Mouse (Mus musculus): Measurements from ENCODE around the gene Trak1.

Trak1 gene

DNA sequence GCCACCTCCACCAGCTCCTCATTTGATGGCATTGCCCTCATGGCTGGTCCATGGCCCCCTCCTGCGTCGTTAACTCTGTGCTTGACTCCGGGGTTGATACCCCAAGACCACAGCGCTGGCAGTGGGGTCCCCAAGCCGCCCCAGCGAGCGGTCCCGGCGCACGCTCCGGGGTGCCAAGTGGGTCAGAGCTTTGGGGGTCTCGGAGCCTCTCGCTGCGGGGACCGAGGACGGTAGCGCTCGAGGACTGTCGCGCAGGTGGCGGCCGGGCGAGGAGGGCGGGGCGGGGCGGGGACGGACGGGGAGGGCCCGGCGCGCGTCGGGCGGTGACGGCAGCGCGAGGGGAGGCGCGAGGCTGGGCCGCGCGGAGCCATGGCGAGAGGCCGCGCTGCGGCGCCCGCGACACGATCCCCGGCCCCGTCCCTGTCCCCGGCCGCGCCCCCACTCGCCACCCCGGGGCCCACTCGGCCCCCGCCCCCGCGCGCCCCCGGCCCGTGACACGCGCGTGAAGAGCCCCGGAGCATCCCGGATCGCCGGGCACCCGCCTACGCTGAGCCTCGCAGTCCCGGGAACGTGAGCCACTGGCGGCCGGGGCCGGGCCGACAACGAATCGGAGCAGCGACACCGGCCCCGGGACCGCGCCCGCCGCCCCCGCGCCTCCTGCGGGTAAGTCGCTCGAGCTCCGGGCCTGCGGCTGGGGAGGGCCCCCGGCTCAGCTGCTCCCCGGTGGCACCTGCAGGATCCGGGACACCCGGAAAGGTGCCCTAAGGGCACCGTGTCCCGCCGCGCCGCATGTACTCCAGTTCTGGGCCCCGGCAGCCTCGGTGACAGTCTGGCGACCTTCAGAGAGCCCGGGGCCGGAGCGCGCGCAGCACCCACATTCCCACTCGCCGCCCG lies at the start of gene Trak1:
Gene Trak1, plus strand, starts transcription at position 332 of the 894 bp plus-strand sequence.
- no peak for DNase-seq (ENCODE audit: low read depth, low spot score)

DNA sequence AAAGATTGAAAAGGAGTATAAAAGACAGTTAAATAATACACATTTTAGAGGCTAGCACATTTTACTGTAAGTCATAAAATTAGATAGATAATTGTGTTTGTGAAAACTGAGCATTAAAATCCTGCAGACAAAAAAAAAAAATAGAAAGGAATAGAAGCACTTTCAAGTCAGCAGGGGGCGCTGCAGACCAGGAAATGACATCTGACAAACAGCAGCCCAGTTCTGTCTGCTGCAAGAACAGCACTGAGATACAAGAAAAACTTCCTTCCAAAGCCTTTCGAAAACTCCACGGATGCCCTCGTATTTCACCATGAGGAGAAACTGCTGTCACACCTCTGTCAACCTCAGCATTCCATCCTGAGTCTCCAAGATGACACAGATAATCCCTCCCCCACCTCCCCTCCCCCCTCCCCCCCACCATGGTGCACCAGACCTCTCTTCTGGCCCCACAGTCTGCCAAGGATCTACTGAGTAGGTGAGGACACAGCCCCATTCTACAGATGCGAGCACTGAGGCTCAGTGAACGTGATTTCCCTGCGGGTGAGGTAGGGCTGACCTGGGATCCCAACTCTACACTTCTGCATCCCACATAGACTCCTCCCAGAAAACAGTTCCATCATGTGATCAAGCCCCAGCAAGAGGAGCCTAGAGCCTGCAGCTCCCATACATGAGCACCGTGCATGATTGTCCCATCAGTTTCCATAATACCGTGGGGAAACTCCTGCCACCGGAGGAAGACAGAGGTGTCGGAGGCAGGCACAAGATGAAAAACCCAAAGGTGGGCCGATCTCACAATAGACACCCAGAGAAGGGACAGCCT lies 49.1 kb upstream of the Trak1 start:
- DNase-seq (ENCODE audit: low read depth, low spot score), result peak; percentile 83

DNA sequence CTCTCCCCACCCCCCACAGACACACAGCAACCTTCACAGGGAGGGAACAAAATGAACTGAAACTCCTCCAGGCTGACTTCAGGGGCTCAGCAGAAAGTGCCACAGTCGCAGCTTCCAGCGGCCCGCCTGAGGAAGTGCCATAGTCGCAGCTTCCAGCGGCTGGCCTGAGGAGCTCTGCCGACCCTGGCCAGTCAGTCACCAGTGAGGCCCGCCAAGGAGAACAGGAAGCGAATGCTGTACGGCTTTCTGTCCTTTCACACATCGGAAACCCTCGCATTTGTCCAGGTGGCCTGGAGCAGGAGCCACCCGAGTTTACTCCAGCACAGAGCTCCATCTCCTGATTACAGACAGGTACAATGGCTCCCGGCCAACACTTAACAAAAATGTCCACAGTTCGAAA lies 47.5 kb upstream of the Trak1 start:
- DNase-seq (ENCODE audit: low read depth, low spot score), result no peak

DNA sequence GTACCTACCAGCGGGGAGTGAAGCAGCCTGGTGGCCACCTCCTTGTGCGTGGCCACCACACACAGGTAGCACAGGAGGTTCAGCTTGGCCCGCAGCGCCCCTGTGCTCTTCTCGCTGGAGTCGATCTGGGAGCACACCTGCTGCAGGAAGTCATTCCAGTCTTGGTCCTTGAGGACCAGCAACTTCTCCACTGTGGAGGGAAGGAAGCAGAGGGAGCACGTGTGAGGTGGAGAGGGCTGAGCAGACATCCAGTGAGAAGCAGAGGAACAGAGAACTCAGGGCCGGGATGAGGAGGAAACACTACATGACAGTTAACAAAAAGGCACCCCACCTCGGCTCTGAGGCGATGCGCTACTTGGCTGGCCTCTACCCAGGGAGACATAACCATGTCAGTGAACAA lies 46.4 kb upstream of the Trak1 start:
- no peak for DNase-seq (ENCODE audit: low read depth, low spot score)

DNA sequence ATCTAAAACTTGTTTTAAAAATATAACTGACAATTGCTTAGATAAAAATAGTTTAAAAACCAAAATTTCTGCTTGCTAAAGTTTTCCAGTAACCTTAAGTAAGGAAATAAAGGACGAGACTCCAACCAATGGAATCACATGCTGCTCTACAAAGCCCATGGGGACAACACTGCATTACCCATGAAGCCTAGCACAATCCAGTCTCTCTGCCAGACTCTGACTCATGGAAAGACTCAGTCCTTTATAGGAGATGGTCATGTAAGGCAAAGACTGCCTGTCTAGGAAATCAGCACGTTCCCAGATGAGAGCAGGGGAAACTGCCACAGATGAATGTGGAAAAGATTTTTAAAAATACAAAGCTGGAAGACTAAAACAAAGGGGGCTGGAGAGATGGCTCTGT lies 43.3 kb upstream of the Trak1 start:
- DNase-seq (ENCODE audit: low read depth, low spot score), result no peak

DNA sequence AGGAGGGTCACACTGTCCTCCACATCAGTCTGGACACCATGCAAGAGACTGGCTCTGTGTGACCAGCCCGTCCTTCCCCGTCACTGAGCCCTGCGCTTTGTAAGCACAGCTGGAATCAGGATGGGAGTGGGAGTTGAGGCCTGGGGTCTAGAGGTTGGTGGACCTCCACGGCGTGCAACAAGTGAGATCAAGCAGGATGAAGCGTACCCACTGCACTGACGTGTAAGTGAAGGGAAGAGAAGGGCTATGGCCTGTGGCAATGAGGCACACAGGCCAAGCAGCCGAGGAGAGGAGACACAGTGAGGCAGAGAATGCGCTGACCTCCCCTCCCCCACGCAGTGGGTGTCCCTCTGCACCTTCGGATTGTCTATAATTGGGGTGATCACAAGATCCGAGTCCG lies 42.5 kb upstream of the Trak1 start:
- DNase-seq (ENCODE audit: low read depth, low spot score), result no peak

DNA sequence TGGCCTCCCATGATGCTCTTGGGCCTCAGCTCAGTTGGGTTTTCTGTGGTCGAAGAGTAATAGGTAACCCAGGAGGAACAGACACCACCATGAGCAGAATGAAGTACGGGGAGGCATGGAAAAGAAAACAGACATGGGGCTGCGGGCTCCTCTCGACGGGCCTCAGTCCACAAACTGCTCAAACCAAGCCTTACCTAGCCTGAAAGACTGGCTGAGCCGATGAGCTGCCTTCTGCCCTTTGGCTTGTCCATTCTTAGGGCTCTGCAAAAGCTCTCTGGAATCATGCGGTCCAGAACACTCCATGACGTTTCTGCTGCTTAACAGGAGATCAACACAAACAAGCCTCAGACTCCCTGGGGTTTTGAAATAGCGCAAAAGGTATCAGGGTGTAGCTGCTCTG lies 40.2 kb upstream of the Trak1 start:
- DNase-seq (ENCODE audit: low read depth, low spot score), result no peak

DNA sequence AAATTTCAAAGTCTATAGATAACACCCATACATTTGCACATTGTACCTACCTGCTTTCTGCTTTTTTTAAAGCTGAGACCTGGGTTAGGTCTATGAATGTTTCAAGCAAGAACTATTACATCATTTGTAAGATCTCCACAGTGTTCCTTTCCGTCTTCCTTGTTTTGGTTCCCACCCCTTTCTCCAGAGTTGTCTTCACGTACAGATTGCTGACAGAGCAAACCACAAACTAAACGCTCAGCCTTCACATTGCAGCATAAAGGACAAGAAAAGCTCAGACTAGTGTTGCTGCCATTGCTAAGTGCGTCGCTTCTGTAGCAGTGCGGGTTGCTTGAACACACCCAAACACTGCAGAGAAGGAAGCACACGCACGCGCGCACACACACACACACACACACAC lies 32.0 kb upstream of the Trak1 start:
- DNase-seq (ENCODE audit: low read depth, low spot score), result no peak

DNA sequence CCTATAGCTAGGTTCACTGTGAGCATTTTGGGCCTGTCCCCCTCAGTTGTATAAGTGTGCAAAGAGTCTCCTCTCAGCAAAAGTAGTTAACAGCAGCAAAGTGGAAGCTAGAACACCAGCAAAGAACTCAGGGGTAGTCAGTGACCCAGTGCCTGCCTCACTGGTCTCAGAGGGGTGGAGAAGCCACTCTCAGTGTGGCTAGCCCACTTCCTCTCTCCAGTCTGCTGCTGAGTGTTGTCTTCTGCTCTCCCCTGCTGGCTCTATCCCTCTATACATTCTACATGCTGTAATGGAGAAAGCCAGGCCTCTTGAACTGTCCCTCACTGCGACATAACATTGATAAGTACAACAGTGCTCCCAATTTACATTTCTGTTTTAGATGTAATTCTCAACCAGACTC lies 26.2 kb upstream of the Trak1 start:
- DNase-seq (ENCODE audit: low read depth, low spot score), result no peak

DNA sequence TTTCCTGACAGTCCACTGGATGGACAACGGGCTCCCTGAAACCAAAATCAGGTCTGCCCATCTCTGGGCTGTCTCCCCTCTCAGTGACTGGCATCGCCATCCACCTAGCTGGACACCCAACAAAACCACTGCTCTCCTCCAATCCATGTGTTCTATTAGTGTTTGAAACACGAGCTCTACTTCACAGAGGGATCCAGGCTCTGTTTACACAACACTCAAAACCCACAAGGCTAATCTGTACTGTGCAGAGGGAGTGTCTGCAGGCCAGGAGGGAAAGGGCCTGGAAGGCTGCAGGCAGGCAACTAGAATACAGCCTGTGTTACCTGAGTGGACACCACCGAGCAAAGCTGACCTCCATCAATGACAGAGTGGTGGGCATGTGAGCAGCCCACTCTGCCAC lies 25.7 kb upstream of the Trak1 start:
- DNase-seq (ENCODE audit: low read depth, low spot score), result no peak

DNA sequence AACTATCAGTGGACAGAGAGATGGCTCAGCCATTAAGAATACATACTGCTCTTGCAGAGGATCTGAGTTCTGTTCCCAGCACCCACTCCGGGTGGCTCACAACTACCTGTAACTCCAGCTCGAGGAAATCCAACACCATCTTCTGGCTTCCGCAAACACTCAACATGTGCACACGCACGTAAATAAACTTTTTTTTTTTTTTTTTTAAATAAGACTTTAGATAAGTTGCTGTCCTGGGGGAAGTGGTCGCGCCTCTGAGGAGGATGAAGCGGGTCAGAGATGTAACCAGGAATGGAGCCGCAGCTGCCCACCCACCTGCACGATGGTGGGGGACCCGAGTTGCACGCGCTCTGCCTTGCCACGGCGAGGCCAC lies 20.6 kb upstream of the Trak1 start:
- DNase-seq (ENCODE audit: low read depth, low spot score), result no peak

DNA sequence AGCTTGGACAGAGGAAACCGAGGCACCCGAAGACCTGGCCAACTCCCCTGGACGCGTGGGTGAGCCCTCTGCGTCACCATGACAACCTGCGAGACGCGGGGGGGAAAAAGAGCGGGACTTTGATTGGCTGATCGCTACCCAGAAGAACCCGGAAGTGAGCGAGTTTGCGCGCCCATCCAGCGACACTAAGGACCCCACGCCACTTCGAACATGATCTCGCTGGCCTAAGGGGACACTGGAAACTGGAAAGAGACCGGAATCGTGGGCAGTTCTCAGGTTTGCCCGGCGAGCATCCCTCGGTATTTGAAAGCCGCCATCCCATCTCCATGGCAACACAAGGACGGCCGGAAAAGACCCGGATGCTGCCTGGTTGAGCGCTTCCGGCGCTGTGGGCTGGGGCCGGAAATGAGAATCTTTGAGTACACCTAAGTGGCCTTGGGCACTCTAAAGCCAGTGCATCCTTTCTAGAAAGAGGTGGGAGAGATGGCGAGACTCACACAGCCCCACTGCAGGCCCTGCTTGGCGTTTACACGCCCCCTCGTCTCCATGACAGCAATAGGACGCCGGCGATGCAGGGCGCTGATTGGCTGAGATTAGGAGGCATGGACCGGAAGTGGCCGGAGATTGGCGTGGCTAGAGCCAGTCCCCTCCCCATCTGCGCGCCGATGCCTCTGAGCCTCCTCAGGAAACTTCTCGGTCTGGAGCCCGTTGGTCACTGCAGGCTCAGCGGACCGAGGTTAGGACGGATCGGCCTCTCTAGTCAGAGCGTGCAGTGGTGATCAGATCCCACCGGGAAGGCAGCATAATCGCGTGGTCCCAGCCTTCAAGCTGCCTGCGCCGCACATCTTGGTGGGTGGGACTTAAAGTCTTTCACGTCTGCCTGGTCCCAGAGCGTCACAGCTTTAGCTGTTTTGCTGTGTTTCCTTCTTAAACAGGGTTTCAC lies 19.9 kb upstream of the Trak1 start, which contains the start of gene Ulk4:
Gene Ulk4, minus strand, starts transcription at position 80 of the 943 bp plus-strand sequence.
- peak; percentile 93 for DNase-seq (ENCODE audit: low read depth, low spot score)

DNA sequence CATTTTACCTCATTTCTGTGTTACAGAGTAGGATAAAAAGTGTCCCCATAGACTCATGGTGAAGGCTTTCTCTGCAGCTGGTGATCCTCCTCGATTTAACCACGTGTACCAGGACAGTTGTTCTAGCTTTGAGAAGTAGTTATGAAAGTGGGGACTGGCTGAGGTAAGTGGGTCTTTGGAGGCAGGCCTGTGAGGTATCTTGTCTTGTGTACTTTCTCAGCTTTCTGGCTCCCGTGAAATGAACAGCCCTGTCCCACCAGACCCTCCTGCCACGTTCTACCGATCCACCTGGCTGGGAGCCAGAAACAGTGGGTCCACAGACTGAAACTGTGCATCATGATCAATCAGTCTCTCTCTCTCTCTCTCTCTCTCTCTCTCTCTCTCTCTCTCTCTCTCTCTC lies 18.1 kb upstream of the Trak1 start:
- DNase-seq (ENCODE audit: low read depth, low spot score), result no peak

DNA sequence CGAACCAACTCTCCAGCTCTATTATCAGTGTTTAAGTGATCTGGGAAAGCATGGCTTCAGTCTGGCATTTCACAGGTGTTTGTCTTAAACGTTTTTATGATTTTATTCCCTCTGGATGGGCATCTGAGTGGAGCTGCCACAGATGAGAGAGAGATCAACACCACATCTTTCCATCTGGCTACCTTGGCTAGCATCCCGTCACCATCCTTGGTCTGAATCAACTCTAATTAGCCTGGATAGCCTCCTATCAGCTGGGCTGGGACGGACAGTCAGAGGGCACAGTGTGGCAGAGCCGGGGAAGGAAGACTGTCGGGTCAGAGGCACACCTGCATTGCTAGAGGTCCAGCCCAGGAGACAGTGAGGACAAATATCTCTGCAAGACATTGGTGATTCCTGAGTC lies 15.4 kb upstream of the Trak1 start:
- no peak for DNase-seq (ENCODE audit: low read depth, low spot score)

DNA sequence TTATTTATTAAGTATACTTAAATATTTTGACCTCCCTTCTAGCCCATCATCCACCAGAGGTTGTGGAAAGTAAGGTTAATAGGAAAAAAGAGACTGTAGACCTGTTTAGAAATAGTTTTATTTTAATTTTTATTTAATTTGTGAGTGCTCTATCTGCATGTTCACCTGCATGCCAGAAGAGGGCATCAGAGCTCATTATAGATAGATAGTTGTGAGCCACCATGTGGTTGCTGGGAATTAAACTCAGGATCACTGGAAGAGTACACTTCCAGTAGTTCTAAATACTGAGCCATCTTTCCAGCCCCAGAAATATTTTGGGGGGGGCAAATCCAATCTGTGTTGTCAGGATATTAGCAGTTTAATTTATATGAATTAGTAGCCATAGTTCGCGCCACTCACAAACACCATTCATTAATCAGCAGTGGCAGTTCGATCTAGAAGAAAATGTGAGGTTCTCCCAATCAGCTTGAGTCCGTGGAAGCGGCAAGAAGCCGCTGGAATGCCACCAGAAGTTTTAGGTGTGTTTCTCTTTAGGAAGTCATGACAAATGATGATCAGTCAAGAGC lies 13.6 kb upstream of the Trak1 start:
- no peak for DNase-seq (ENCODE audit: low read depth, low spot score)

DNA sequence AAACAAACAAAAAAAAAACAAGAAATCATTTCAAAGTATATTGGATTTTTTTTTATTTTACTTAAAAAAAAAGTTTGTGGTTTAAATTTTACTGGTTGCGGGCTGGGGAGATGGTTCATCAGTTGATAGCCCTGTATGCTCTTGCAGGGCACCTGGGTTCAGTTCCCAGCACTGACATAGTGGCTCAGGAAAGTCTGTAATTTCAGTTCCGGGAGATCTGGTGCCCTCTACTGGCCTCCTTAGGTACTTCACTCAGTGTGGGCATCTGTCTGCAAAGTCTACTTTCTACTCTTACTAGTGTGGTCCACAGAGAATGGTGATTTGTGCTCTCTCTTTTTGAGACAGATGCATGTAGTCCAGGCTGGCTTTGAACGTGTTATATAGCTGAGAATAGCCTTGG lies 12.9 kb upstream of the Trak1 start:
- DNase-seq (ENCODE audit: low read depth, low spot score), result peak; percentile 45

DNA sequence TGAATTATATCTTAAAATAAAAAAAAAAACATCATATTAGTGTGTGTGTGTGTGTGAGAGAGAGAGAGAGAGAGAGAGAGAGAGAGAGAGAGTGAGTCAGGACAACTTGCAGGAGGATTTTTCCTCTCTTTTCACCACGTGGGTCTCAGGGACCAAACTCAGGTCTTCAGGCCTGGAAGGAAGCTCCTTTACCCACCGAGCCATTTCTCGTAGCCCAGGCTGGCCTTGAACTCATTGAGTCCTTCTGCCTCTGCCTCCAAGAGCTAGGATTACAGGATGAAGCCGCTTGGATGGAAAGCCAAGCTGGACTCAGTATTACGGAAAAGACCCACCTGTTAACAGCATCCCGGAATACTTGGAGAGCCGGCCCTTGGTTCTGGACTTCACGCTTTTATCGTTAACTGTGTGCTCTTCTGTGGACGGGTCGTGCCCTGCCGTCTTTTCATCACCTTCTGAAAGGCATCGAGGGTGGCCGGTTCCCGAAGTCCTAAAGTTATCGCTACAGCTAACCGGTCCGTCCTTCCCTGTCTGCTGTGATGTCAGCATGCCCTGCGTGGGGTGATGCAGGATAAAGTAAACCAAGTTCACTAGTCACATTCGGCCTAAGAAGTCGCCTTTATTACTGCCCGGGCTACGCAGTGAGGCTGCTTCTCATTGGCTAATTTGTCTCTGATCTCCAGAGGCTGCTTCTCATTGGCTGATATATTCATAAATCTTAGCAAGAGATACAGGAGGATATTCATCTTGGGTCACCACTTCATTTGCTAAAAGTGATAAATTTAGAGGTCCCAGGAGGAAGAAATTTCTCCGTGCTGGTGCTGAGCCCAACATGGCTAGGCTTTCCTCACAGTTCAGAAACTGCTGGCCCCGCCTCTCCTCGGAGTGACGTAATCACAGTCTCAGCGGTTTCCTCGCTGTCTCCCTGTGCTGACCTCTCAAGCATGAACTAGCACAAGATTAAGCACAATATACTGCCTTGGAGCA lies 11.7 kb upstream of the Trak1 start:
- peak; percentile 65 for DNase-seq (ENCODE audit: low read depth, low spot score)

DNA sequence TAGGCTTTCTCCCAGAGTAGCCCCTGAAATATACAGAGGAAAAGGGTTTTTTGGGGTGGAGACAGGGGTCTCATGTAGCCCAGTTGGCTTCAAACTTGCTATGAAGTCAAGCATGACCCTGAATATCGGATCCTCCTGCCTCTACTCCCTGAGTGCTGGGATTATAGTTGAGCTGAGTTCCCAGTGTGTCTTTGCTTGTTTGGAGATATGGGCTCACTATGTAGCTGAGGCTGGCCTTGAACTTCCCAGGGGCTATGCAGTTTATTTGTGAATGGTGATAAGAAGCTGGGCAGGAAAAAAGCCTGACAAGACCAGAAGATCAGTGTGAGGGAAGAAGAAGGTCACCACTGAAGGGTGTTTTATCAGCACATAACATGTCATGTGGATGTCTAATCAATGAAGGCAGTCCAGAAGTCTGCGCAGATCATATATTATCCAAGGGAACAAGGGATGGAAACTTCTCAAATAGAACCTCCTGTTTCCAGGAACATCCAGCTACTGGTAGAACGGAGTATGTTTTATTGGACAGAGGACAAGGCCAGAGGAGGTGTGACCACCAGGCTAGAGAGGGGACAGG lies 10.9 kb upstream of the Trak1 start:
- no peak for DNase-seq (ENCODE audit: low read depth, low spot score)

DNA sequence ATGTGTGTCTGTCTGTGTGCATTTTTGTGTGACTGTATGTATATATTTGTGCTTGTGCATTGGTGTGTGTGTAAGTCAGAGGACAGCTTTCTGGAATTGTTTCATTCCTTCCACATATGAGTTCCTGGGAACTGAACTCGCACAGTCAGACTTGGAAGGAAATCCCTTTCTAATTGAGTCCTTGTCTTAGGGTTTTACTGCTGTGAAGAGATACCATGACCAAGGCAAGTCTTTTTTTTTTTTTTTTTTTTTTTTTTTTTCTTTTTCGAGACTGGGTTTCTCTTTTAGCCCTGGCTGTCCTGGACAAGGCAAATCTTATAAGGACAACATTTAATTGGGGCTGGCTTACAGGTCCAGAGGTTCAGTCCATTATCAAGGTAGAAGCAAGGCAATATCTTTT lies 6.0 kb upstream of the Trak1 start:
- no peak for DNase-seq (ENCODE audit: low read depth, low spot score)

DNA sequence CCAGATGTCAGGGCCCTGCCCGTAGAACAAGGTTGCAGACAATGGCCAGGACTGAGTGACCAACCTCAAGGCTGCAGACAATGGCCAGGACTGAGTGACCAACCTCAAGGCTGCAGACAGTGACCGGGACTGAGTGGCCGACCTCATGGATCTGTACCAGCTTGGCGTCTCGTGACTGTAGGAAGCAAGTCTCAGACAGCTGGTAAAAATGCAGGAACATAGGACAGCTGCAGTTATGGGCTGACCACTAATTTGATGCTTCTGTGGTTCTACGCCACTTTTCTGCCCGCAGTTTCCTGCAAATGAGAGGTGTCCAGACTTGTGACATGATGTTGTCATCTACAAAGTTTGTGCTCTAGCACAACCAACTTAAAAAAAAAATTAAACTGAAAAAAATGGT lies 4.1 kb upstream of the Trak1 start:
- no peak for DNase-seq (ENCODE audit: low read depth, low spot score)
